Mouse (Mus musculus): Measurements from ENCODE around the gene Olfr1390. TPM values are rescaled to one million over a fixed set of nuclear protein-coding genes. Genes with fewer than 3 reads are reported as not detected.
"Not testable (repeated sequence)": the region's sequence is repeated elsewhere in the genome, so short reads cannot be mapped to it uniquely, and the experiment has no call there.

The Olfr1390 gene
- polyA plus RNA-seq, 1 experiment from 2014 or later = not detected

GRCm38 (mm10) chr11:49383133-49383532 is 48.1 kb downstream of the Olfr1390 start:
- Histone ChIP-seq H3K9me3 (ENCODE audit: control insufficient read depth, low read length) (no peaks in the 10 kb centered on the region), H3K27ac (ENCODE audit: low read length) (no peak overlapping the region), H3K4me3 (ENCODE audit: low read length) (no peak overlapping the region), H3K4me1 (replicated peaks; ENCODE audit: control insufficient read depth, insufficient read depth, low read length) (no peaks in the 10 kb centered on the region), H3K36me3 (ENCODE audit: control insufficient read depth, insufficient read depth, low read length) (no peaks in the 10 kb centered on the region), H3K9ac (ENCODE audit: low read length) (no peak overlapping the region), H3K4me2 (ENCODE audit: low read depth, low read length) (no peak overlapping the region), H3K27me3 (ENCODE audit: control insufficient read depth, insufficient read depth, low read depth, low read length) (no peaks in the 10 kb centered on the region)
- no peak for ATAC-seq (ENCODE audit: low read depth)

GRCm38 (mm10) chr11:49386118-49386517 is 51.1 kb downstream of the Olfr1390 start:
- H3K9ac ChIP-seq (ENCODE audit: low read length); H3K4me3 ChIP-seq (ENCODE audit: low read length); H3K27ac ChIP-seq (ENCODE audit: low read length); H3K4me1 ChIP-seq (replicated peaks; ENCODE audit: control insufficient read depth, insufficient read depth, low read length); H3K4me2 ChIP-seq (ENCODE audit: low read depth, low read length); H3K27me3 ChIP-seq (ENCODE audit: control insufficient read depth, insufficient read depth, low read depth, low read length); H3K9me3 ChIP-seq (ENCODE audit: control insufficient read depth, low read length); ATAC-seq (ENCODE audit: low read depth); H3K36me3 ChIP-seq (ENCODE audit: control insufficient read depth, insufficient read depth, low read length): not testable (repeated sequence)
- WGBS = 80% methylated on average over 7 of the region's 7 CpGs

Other genes with a start within 250 kb of the Olfr1390 start
- gene Olfr1396, start 220.3 kb upstream of the Olfr1390 start, polyA plus RNA-seq (2015; fragmentation: Nextera tagmentation; extraction: Ambion mirVana) = 0.15 TPM in 1 of 2 replicates, not detected in the other
- gene Olfr1395, start 192.9 kb upstream of the Olfr1390 start, polyA plus RNA-seq (2015; fragmentation: Nextera tagmentation; extraction: Ambion mirVana) = not detected in 2 replicates
- not detected in 2 replicates for gene Olfr1394, start 180.8 kb upstream of the Olfr1390 start, polyA plus RNA-seq (2015; fragmentation: Nextera tagmentation; extraction: Ambion mirVana)
- gene Btnl9, start 148.0 kb upstream of the Olfr1390 start, polyA plus RNA-seq (2015; fragmentation: Nextera tagmentation; extraction: Ambion mirVana) = 0.73 and 0.84 TPM in 2 replicates
- 35.8 and 38.2 TPM in 2 replicates for gene Zfp62, start 131.9 kb upstream of the Olfr1390 start, polyA plus RNA-seq (2015; fragmentation: Nextera tagmentation; extraction: Ambion mirVana)
- 73.0 and 78.9 TPM in 2 replicates for gene Mgat1, start 91.0 kb upstream of the Olfr1390 start, polyA plus RNA-seq (2015; fragmentation: Nextera tagmentation; extraction: Ambion mirVana)
- 0.05 TPM in 1 of 2 replicates, not detected in the other for gene Olfr1393, start 56.9 kb upstream of the Olfr1390 start, polyA plus RNA-seq (2015; fragmentation: Nextera tagmentation; extraction: Ambion mirVana)
- gene Olfr1392, start 49.9 kb upstream of the Olfr1390 start, polyA plus RNA-seq (2015; fragmentation: Nextera tagmentation; extraction: Ambion mirVana) = 0.14 TPM in 1 of 2 replicates, not detected in the other
- gene Olfr10, start 30.4 kb upstream of the Olfr1390 start, polyA plus RNA-seq (2015; fragmentation: Nextera tagmentation; extraction: Ambion mirVana) = not detected in 2 replicates
- gene Olfr1391, start 12.4 kb upstream of the Olfr1390 start, polyA plus RNA-seq (2015; fragmentation: Nextera tagmentation; extraction: Ambion mirVana) = not detected in 2 replicates
- not detected in 2 replicates for gene Olfr1389, start 87.9 kb downstream of the Olfr1390 start, polyA plus RNA-seq (2015; fragmentation: Nextera tagmentation; extraction: Ambion mirVana)
- gene Olfr1388, start 101.4 kb downstream of the Olfr1390 start, polyA plus RNA-seq (2015; fragmentation: Nextera tagmentation; extraction: Ambion mirVana) = 0.05 TPM in 1 of 2 replicates, not detected in the other
- not detected in 2 replicates for gene Olfr1387, start 120.2 kb downstream of the Olfr1390 start, polyA plus RNA-seq (2015; fragmentation: Nextera tagmentation; extraction: Ambion mirVana)
- gene Olfr1386, start 129.9 kb downstream of the Olfr1390 start, polyA plus RNA-seq (2015; fragmentation: Nextera tagmentation; extraction: Ambion mirVana) = not detected in 2 replicates
- gene Olfr1385, start 153.9 kb downstream of the Olfr1390 start, polyA plus RNA-seq (2015; fragmentation: Nextera tagmentation; extraction: Ambion mirVana) = not detected in 2 replicates
- not detected in 2 replicates for gene Olfr1384, start 171.5 kb downstream of the Olfr1390 start, polyA plus RNA-seq (2015; fragmentation: Nextera tagmentation; extraction: Ambion mirVana)
- not detected in 2 replicates for gene Olfr1383, start 184.5 kb downstream of the Olfr1390 start, polyA plus RNA-seq (2015; fragmentation: Nextera tagmentation; extraction: Ambion mirVana)
- gene Olfr1382, start 193.1 kb downstream of the Olfr1390 start, polyA plus RNA-seq (2015; fragmentation: Nextera tagmentation; extraction: Ambion mirVana) = not detected in 2 replicates
- not detected in 2 replicates for gene Olfr1381, start 208.3 kb downstream of the Olfr1390 start, polyA plus RNA-seq (2015; fragmentation: Nextera tagmentation; extraction: Ambion mirVana)
- not detected in 2 replicates for gene Olfr1380, start 221.7 kb downstream of the Olfr1390 start, polyA plus RNA-seq (2015; fragmentation: Nextera tagmentation; extraction: Ambion mirVana)

All from lung, embryonic 16.5 days (tissue).